Mouse (Mus musculus) thymus, adult 2 months (tissue): ENCODE results near the gene Dph5.

Experiments used
- CTCF ChIP-seq: fragments of 200-500 bp; IDR thresholded peaks from 2 replicates; pipeline ENCODE4 v1.5.1; 2012; ENCODE audit warnings: mild to moderate bottlenecking, control low read depth, low read length, moderate library complexity, borderline replicate concordance; ENCODE audit not compliant: control insufficient read depth, poor library complexity, insufficient read depth; ENCODE audit errors: extremely low read depth
- POLR2A ChIP-seq: fragments of 200-500 bp; IDR thresholded peaks from 2 replicates; pipeline ENCODE4 v1.6.1; 2012; ENCODE audit warnings: mild to moderate bottlenecking, low read length, control low read depth, moderate library complexity; ENCODE audit not compliant: control insufficient read depth, poor library complexity, insufficient read depth; ENCODE audit errors: extremely low read depth

DNA sequence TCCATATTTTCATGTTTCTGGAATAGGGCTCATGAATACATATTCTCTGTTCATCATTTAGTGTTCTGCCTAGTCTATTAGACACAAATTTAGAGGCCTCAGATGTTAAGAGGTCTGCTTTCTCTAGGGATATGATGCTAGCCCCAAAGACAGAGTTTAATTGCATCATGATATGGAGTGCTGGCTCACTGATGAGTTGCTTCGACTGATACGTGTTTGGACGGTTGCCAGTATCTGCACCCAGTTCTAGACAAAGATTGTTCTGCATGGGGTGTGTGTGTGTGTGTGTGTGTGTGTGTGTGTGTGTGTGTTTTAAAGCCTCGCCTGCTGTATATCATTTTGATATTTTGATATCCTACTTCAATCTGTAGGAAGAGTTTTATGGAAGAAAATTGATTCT, 4.7 kb downstream of the Dph5 start:
- no peak for TF ChIP-seq POLR2A
- no peak for TF ChIP-seq CTCF
